Mouse (Mus musculus) bone marrow macrophage, adult 2 months (primary cell): ENCODE results near the gene Cdk14.

Experiments used
- CTCF ChIP-seq: IDR thresholded peaks from 2 replicates; pipeline ENCODE4 v1.5.1; 2012; ENCODE audit warnings: low read depth, mild to moderate bottlenecking, low read length, moderate library complexity
- POLR2A ChIP-seq: IDR thresholded peaks from 2 replicates; pipeline ENCODE4 v1.6.1; 2012; ENCODE audit warnings: mild to moderate bottlenecking, low read depth, low read length, borderline replicate concordance

DNA sequence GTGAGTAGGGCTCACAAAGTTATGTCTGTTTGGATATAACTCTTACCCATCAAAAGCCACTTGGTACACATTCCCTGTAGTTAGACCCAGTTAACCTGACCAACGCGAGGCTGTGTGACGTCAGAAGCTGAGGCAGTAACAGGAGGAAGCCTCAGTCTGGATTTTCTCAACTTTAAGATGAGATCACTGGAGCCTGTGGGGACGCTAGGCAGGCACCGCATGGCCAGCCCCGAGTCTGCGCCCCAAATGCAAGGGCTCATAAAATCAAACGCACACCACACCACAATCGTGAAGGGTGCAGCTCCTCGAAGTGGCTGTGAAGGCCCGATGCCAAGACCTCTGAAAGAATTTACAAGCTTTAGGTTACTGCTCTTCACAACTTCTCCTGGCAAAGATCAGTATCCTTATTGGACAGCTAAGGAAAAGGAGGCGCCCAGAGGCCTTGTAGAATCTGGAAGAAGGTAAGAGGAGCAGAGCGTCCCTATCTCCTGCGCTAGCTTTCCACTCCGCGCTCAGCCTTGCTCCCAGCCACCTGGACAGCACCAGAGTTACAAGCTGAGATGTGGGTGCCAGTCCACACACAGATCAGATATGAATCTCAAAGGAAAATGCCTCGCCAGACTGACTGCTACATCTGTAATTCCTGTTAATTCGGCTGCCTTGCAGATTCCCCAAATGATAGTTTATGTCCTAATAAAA, 61.9 kb downstream of the Cdk14 start:
- TF ChIP-seq POLR2A = no peak
- TF ChIP-seq CTCF = no peak
